Mouse (Mus musculus) heart, embryonic 10.5 days (tissue): ENCODE measurements around the gene Gramd1b. TPM values are rescaled to one million over a fixed set of nuclear protein-coding genes. Genes with fewer than 3 reads are reported as not detected.

Source experiments
- DNase-seq: peaks from one replicate; pipeline ENCODE4 v3.0.0-alpha.2; 2017; ENCODE audit warnings: low spot score
- H3K27ac ChIP-seq: fragments of 300-500 bp; sonication (generic); 2 replicates; pipeline ENCODE4 v1.5.1; 2016; ENCODE audit warnings: mild to moderate bottlenecking
- H3K27me3 ChIP-seq: fragments of 300-500 bp; sonication (generic); 2 replicates; pipeline ENCODE4 v1.6.1; 2016; ENCODE audit warnings: mild to moderate bottlenecking; ENCODE audit not compliant: poor library complexity, insufficient read depth, severe bottlenecking
- H3K36me3 ChIP-seq: fragments of 300-500 bp; sonication (generic); 2 replicates; pipeline ENCODE4 v1.6.1; 2016; ENCODE audit warnings: mild to moderate bottlenecking, moderate library complexity
- H3K4me1 ChIP-seq: fragments of 300-500 bp; sonication (generic); 2 replicates; pipeline ENCODE4 v1.6.1; 2016; ENCODE audit warnings: mild to moderate bottlenecking
- H3K4me3 ChIP-seq: fragments of 300-500 bp; sonication (generic); 2 replicates; pipeline ENCODE4 v1.5.1; 2016; ENCODE audit warnings: mild to moderate bottlenecking, moderate library complexity
- H3K9me3 ChIP-seq: fragments of 300-500 bp; sonication (generic); 2 replicates; pipeline ENCODE4 v1.6.1; 2016; ENCODE audit warnings: mild to moderate bottlenecking, moderate library complexity
- WGBS: fragments of 180-500 bp; shearing (Covaris S2); methylation state at CpG from one replicate; pipeline ENCODE4 v1.1.7; 2016; 5-methylcytosine and 5-hydroxymethylcytosine counted together
- polyA plus RNA-seq: library from polyadenylated mRNA; unstranded; fragments of >200 nt; fragmentation: Nextera tagmentation; extraction: Ambion mirVana; gene quantifications from 2 replicates; pipeline ENCODE4 v1.2.1, GENCODE M21; 2016

Gramd1b gene
- polyA plus RNA-seq, 1 experiment from 2014 or later, result 5.0 TPM

GRCm38 (mm10) chr9:40277671-40278070 lies 253.5 kb downstream of the Gramd1b start:
- Histone ChIP-seq H3K9me3 (no peaks in the 10 kb centered on the region), H3K27me3 (no peaks in the 10 kb centered on the region), H3K27ac (no peak overlapping the region), H3K4me1 (no peaks in the 10 kb centered on the region), H3K4me3 (no peak overlapping the region), H3K36me3 (no peaks in the 10 kb centered on the region)
- WGBS, result 79% methylated on average over 3 of the region's 3 CpGs
- DNase-seq, result no peak

GRCm38 (mm10) chr9:40275904-40276303 lies 255.3 kb downstream of the Gramd1b start:
- no peaks in the 10 kb centered on the region; the same call in 1 of the 2 replicates for H3K27me3 ChIP-seq
- no peaks in the 10 kb centered on the region for H3K9me3 ChIP-seq
- H3K27ac ChIP-seq, result no peak overlapping the region
- H3K4me1 ChIP-seq, result no peaks in the 10 kb centered on the region
- DNase-seq, result no peak
- no peaks in the 10 kb centered on the region for H3K36me3 ChIP-seq
- no peak overlapping the region for H3K4me3 ChIP-seq
- WGBS, result 77% methylated on average over 5 of the region's 5 CpGs

- DNase-seq, result no peak
- Histone ChIP-seq H3K4me3 (no peak overlapping the region), H3K27me3 (peaks cover 19% of the 10 kb centered on the region), H3K27ac (no peak overlapping the region), H3K36me3 (no peaks in the 10 kb centered on the region), H3K9me3 (no peaks in the 10 kb centered on the region), H3K4me1 (peaks cover 19% of the 10 kb centered on the region)
- WGBS, result 85% methylated on average over 7 of the region's 7 CpGs
These were observed 258.4 kb downstream of the Gramd1b start for GRCm38 (mm10) chr9:40272822-40273221.

- peaks cover 20% of the 10 kb centered on the region for H3K27me3 ChIP-seq
- no peak overlapping the region for H3K4me3 ChIP-seq
- 61% methylated on average over 3 of the region's 3 CpGs for WGBS
- H3K27ac ChIP-seq, result no peak overlapping the region
- H3K36me3 ChIP-seq, result no peaks in the 10 kb centered on the region
- H3K4me1 ChIP-seq, result peaks cover 19% of the 10 kb centered on the region
- no peaks in the 10 kb centered on the region for H3K9me3 ChIP-seq
- no peak for DNase-seq
These were observed 260.1 kb downstream of the Gramd1b start for GRCm38 (mm10) chr9:40271075-40271474.

GRCm38 (mm10) chr9:40269880-40270279 lies 261.3 kb downstream of the Gramd1b start:
- no peak for DNase-seq
- Histone ChIP-seq H3K4me1 (peaks cover 19% of the 10 kb centered on the region), H3K27ac (no peak overlapping the region), H3K9me3 (no peaks in the 10 kb centered on the region), H3K4me3 (no peak overlapping the region; the same call in 1 of the 2 replicates), H3K27me3 (peaks cover 20% of the 10 kb centered on the region), H3K36me3 (no peaks in the 10 kb centered on the region)
- 27% methylated on average over 8 of the region's 8 CpGs for whole genome bisulfite sequencing

- DNase-seq, result peak; percentile 84
- Histone ChIP-seq H3K27me3 (peaks cover 20% of the 10 kb centered on the region), H3K4me3 (peak within 1 kb of the TSS; percentile 54), H3K9me3 (no peaks in the 10 kb centered on the region), H3K27ac (no peak within 1 kb of the TSS), H3K4me1 (peaks cover 19% of the 10 kb centered on the region), H3K36me3 (no peaks in the 10 kb centered on the region)
- WGBS, result 1% methylated on average over 40 of the region's 42 CpGs
These were observed 261.9 kb downstream of the Gramd1b start, which contains the start of gene Scn3b for GRCm38 (mm10) chr9:40269103-40269861. Gene Scn3b, plus strand, starts transcription at chr9:40269217.

GRCm38 (mm10) chr9:40268748-40269102 lies 262.5 kb downstream of the Gramd1b start:
- 8% methylated on average over 4 of the region's 4 CpGs for WGBS
- Histone ChIP-seq H3K27me3 (peaks cover 20% of the 10 kb centered on the region), H3K4me1 (peaks cover 19% of the 10 kb centered on the region), H3K4me3 (peak overlapping the region; percentile 54), H3K27ac (no peak overlapping the region), H3K36me3 (no peaks in the 10 kb centered on the region), H3K9me3 (no peaks in the 10 kb centered on the region)
- no peak for DNase-seq

- Histone ChIP-seq H3K27me3 (peaks cover 20% of the 10 kb centered on the region), H3K27ac (no peak overlapping the region), H3K9me3 (no peaks in the 10 kb centered on the region), H3K4me1 (peaks cover 19% of the 10 kb centered on the region), H3K36me3 (no peaks in the 10 kb centered on the region), H3K4me3 (no peak overlapping the region)
- DNase-seq, result no peak
- WGBS, result 23% methylated on average over 21 of the region's 21 CpGs
These were observed 263.0 kb downstream of the Gramd1b start for GRCm38 (mm10) chr9:40268040-40268747.

GRCm38 (mm10) chr9:40263874-40264273 lies 267.3 kb downstream of the Gramd1b start:
- H3K4me1 ChIP-seq, result peaks cover 11% of the 10 kb centered on the region
- H3K36me3 ChIP-seq, result no peaks in the 10 kb centered on the region
- DNase-seq, result no peak
- WGBS, result 53% methylated on average over 6 of the region's 6 CpGs
- no peaks in the 10 kb centered on the region for H3K9me3 ChIP-seq
- peaks cover 12% of the 10 kb centered on the region for H3K27me3 ChIP-seq
- H3K4me3 ChIP-seq, result no peak overlapping the region
- H3K27ac ChIP-seq, result no peak overlapping the region

GRCm38 (mm10) chr9:40252459-40252858 lies 278.7 kb downstream of the Gramd1b start:
- H3K36me3 ChIP-seq, result no peaks in the 10 kb centered on the region
- no peaks in the 10 kb centered on the region for H3K4me1 ChIP-seq
- H3K27me3 ChIP-seq, result no peaks in the 10 kb centered on the region
- H3K27ac ChIP-seq, result no peak overlapping the region
- DNase-seq, result no peak
- WGBS, result 56% methylated on average over 3 of the region's 3 CpGs
- no peak overlapping the region for H3K4me3 ChIP-seq
- H3K9me3 ChIP-seq, result no peaks in the 10 kb centered on the region

- no peaks in the 10 kb centered on the region for H3K36me3 ChIP-seq
- no peak overlapping the region for H3K4me3 ChIP-seq
- peaks cover 6% of the 10 kb centered on the region; the same call in 1 of the 2 replicates for H3K4me1 ChIP-seq
- no peak overlapping the region for H3K27ac ChIP-seq
- H3K27me3 ChIP-seq, result no peaks in the 10 kb centered on the region
- DNase-seq, result no peak
- no peaks in the 10 kb centered on the region for H3K9me3 ChIP-seq
- 35% methylated on average over 1 of the region's 1 CpGs for WGBS
These were observed 282.1 kb downstream of the Gramd1b start for GRCm38 (mm10) chr9:40249106-40249505.

- Histone ChIP-seq H3K27ac (no peak overlapping the region), H3K4me3 (no peak overlapping the region), H3K36me3 (no peaks in the 10 kb centered on the region), H3K4me1 (peaks cover 10% of the 10 kb centered on the region; the same call in 1 of the 2 replicates), H3K9me3 (no peaks in the 10 kb centered on the region), H3K27me3 (no peaks in the 10 kb centered on the region)
- WGBS, result 59% methylated on average over 6 of the region's 6 CpGs
- DNase-seq, result no peak
These were observed 284.5 kb downstream of the Gramd1b start for GRCm38 (mm10) chr9:40246702-40247101.

- H3K27ac ChIP-seq, result peak overlapping the region; percentile 69; the same call in 1 of the 2 replicates
- 85% methylated on average over 7 of the region's 7 CpGs for WGBS
- H3K36me3 ChIP-seq, result no peaks in the 10 kb centered on the region
- H3K4me3 ChIP-seq, result no peak overlapping the region
- H3K9me3 ChIP-seq, result no peaks in the 10 kb centered on the region
- H3K27me3 ChIP-seq, result 0 out of 2 replicates have a peak, but pooled peaks cover 5% of the 10 kb centered on the region
- peaks cover 15% of the 10 kb centered on the region; the same call in 1 of the 2 replicates for H3K4me1 ChIP-seq
- DNase-seq, result no peak
These were observed 285.1 kb downstream of the Gramd1b start for GRCm38 (mm10) chr9:40245974-40246665.
